Mouse (Mus musculus): ENCODE measurements around the gene Tnks2. TPM values are rescaled to one million over a fixed set of nuclear protein-coding genes. Genes with fewer than 3 reads are reported as not detected.

Tnks2 gene
- polyA plus RNA-seq, 1 experiment: 20.4 TPM

DNA sequence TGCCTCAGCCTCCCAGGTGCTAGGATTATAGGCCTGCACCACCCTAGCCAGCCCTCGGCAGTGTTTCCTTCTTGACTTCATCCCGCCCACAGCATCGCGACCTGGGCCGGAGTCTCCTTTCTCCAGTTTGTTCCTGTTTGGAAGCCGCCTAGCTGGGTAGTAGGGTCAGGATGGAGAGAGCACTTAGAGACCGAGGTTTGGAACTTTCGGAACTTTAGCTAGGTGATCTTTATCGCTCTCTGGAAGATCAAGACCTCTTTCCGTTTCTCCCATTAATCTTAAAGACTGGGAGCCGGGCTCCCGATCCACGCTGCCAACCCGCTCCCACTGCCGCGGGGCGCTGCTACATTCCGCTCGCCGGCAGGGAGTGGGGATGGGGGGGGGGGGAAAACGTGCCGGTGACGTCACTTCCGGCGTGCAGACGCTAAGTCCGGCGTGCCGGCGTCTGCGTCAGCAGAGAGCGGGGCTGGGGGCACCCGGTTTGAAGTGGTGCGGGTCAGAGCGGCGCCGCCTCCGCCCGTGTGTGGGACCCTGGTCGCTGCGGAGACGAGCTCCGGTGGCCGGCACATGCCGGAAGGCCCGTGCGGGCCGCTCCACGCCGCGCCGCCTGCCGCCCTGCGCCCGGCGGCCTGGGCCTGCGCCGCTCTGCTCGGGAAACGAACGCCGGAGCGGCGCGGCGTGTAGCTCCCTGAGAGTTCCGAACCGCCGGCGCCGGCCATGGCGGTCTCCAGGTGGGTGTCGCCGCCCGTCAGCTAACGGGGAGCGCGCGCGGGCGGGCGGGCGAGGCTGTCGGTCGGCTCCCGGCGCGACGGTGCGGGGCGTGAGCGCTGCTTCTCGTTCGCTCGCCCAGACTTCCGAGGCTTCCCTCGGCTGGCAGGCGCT, 91.9 kb downstream of the Tnks2 start, which contains the start of gene Btaf1:
Gene Btaf1, plus strand, starts transcription at position 409 of the 882 bp plus-strand sequence.
- Histone ChIP-seq H3K4me1 (ENCODE audit: control insufficient read depth, insufficient read depth, low read length) (no peaks in the 10 kb centered on the region; the same call in 1 of the 2 replicates), H3K27ac (ENCODE audit: control insufficient read depth, insufficient read depth, low read depth, low read length, poor library complexity) (peak within 1 kb of the TSS; percentile 100), H3K4me3 (replicated peaks; ENCODE audit: control insufficient read depth, low read depth, low read length) (peak within 1 kb of the TSS; percentile 68)
- TF ChIP-seq POLR2A (IDR thresholded peaks at IDR 0.05; ENCODE audit: borderline replicate concordance, control insufficient read depth, low read depth, low read length): peak; percentile 86; the same call in 1 of the 2 replicates
- no peak for TF ChIP-seq CTCF (IDR thresholded peaks at IDR 0.05; ENCODE audit: control insufficient read depth, insufficient read depth, low read length)
- WGBS: under 1% methylated on average over 98 of the region's 98 CpGs

DNA sequence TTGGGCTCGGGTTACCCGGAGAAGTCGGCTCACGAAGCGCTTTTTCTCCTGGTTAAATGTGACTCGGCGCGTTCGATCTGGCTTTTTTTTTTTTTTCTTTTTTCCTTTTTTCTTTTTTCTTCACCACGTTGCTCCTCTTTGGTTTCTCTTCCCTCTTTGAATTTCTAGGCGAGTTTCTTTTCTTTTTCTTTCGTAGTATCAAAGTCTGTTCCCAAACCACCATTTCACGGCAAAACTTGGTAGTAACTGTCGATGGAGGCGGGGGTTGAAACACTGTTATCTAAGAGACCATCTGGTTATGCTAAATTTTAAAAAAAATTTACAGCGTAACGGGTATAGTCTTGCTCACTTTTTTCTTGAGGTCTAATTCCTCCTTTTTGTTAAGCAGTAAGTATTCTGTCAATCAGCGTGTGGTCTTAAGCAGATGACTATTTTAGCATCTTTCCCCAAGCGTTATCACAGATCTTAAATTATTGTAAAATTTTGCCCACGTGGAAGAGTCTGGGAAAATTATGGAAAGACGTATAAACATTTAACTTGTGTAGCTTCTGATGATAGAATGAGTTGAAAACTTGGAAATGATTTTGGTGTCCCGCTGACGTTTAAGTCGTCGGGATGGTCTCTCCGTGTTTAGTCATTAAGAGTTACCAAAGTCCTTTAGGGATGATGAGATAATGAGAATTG, 92.7 kb downstream of the Tnks2 start:
- 1% methylated on average over 26 of the region's 26 CpGs for WGBS
- Histone ChIP-seq H3K4me1 (ENCODE audit: control insufficient read depth, insufficient read depth, low read length) (no peaks in the 10 kb centered on the region; the same call in 1 of the 2 replicates), H3K4me3 (replicated peaks; ENCODE audit: control insufficient read depth, low read depth, low read length) (peak overlapping the region; percentile 68), H3K27ac (ENCODE audit: control insufficient read depth, insufficient read depth, low read depth, low read length, poor library complexity) (peak overlapping the region; percentile 100)
- no peak for TF ChIP-seq POLR2A (IDR thresholded peaks at IDR 0.05; ENCODE audit: borderline replicate concordance, control insufficient read depth, low read depth, low read length)
- no peak for TF ChIP-seq CTCF (IDR thresholded peaks at IDR 0.05; ENCODE audit: control insufficient read depth, insufficient read depth, low read length)

DNA sequence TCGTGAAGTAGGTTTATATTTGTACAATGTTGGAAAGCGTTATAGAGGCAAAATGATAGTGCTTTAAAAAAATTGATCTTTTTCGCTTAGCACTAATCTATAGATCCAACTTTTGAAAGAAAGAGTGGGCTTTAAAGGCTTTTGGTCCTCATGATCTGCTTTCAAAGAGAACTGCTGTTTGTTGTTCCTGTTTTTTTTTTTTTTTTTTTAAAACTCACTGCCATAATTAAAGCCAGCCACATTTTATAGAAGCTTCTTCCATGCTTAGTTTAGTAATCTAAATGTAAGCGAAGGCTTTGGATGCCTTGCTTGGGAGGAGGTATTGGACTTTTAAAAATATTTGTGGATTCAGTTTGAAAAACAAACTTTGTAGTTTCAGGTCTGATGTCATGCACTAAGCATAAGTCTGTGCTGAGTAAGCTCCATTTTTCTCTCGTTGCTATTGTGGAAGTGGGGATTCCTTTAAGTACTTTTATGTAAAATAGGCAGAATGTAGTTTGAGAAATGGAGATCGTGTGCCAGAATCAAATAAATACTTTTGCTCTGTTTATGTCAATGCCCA, 93.8 kb downstream of the Tnks2 start:
- TF ChIP-seq POLR2A (IDR thresholded peaks at IDR 0.05; ENCODE audit: borderline replicate concordance, control insufficient read depth, low read depth, low read length): no peak
- no peak for TF ChIP-seq CTCF (IDR thresholded peaks at IDR 0.05; ENCODE audit: control insufficient read depth, insufficient read depth, low read length)
- 52% methylated on average over 6 of the region's 6 CpGs for WGBS
- Histone ChIP-seq H3K4me1 (ENCODE audit: control insufficient read depth, insufficient read depth, low read length) (no peaks in the 10 kb centered on the region; the same call in 1 of the 2 replicates), H3K27ac (ENCODE audit: control insufficient read depth, insufficient read depth, low read depth, low read length, poor library complexity) (no peak overlapping the region), H3K4me3 (replicated peaks; ENCODE audit: control insufficient read depth, low read depth, low read length) (no peak overlapping the region)

DNA sequence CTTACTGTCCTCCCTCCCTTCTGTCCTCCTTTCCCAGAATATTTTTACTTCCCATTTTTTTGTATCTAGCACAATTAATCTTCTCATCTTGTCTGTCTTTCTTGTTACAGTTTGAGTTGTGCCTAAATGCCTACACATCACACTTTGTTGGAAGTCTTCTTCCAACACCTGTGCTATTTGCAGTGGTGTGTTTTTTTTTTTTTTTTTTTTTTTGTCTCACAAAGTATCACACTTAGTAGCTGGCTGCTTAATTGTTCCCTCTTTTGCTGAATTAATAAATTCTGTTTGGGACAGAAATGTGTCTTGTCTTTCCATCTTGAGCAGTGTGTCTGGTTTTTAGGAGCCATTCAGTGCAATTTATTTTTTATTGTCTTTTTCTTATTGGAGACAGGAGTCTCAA, 95.8 kb downstream of the Tnks2 start:
- no peaks in the 10 kb centered on the region; the same call in 1 of the 2 replicates for H3K4me1 ChIP-seq (ENCODE audit: control insufficient read depth, insufficient read depth, low read length)
- TF ChIP-seq POLR2A (IDR thresholded peaks at IDR 0.05; ENCODE audit: borderline replicate concordance, control insufficient read depth, low read depth, low read length) (no peak), CTCF (IDR thresholded peaks at IDR 0.05; ENCODE audit: control insufficient read depth, insufficient read depth, low read length) (no peak)
- no peak overlapping the region for H3K27ac ChIP-seq (ENCODE audit: control insufficient read depth, insufficient read depth, low read depth, low read length, poor library complexity)

DNA sequence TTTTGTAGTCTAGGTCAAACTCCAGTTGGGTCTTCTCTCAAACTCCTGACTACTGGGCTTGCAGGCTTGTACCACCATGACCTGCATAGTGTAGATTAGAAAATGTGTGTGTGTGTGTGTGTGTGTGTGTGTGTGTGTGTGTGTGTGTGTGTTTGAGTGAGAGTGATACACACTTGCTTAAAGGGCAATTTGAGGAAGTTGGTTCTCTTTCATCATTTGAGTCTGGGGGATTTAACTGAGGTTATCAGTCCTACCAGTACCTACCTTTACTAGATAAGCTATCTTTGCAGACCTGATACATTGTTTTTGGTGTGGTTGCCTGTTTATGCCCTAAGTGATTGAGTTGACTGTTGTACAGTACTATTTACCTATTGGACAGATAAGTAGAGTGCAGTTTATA, 98.1 kb downstream of the Tnks2 start:
- H3K4me1 ChIP-seq (ENCODE audit: control insufficient read depth, insufficient read depth, low read length): no peaks in the 10 kb centered on the region; the same call in 1 of the 2 replicates
- TF ChIP-seq CTCF (IDR thresholded peaks at IDR 0.05; ENCODE audit: control insufficient read depth, insufficient read depth, low read length): no peak
- H3K4me3 ChIP-seq (replicated peaks; ENCODE audit: control insufficient read depth, low read depth, low read length): no peak overlapping the region
- H3K27ac ChIP-seq (ENCODE audit: control insufficient read depth, insufficient read depth, low read depth, low read length, poor library complexity): no peak overlapping the region

More for the DNA sequence above, 95.8 kb downstream of the Tnks2 start:
- no peak overlapping the region for H3K4me3 ChIP-seq (replicated peaks; ENCODE audit: control insufficient read depth, low read depth, low read length)

DNA sequence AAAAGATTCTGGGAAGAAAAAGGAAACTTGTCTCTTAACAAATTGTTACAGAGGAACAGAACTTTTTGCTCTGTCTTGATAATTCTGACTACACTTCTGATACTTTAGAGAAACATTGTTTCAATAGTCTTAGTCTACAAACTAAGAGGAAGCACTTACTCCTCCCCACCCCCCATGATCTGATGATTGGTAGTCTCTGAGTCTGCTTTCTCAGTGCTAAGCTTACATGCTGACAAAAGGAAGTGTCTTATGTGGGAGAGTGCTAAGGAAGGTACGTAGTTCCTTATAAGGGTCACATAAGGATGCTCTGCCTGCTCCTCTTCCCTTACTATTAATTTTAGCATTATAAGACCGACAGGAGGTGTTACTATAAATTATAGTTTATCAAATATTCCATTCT, 98.6 kb downstream of the Tnks2 start:
- no peak overlapping the region for H3K4me3 ChIP-seq (replicated peaks; ENCODE audit: control insufficient read depth, low read depth, low read length)
- TF ChIP-seq CTCF (IDR thresholded peaks at IDR 0.05; ENCODE audit: control insufficient read depth, insufficient read depth, low read length): no peak
- no peak for TF ChIP-seq POLR2A (IDR thresholded peaks at IDR 0.05; ENCODE audit: borderline replicate concordance, control insufficient read depth, low read depth, low read length)
- whole genome bisulfite sequencing: 20% methylated on average over 2 of the region's 2 CpGs
- H3K4me1 ChIP-seq (ENCODE audit: control insufficient read depth, insufficient read depth, low read length): no peaks in the 10 kb centered on the region; the same call in 1 of the 2 replicates
- no peak overlapping the region for H3K27ac ChIP-seq (ENCODE audit: control insufficient read depth, insufficient read depth, low read depth, low read length, poor library complexity)

DNA sequence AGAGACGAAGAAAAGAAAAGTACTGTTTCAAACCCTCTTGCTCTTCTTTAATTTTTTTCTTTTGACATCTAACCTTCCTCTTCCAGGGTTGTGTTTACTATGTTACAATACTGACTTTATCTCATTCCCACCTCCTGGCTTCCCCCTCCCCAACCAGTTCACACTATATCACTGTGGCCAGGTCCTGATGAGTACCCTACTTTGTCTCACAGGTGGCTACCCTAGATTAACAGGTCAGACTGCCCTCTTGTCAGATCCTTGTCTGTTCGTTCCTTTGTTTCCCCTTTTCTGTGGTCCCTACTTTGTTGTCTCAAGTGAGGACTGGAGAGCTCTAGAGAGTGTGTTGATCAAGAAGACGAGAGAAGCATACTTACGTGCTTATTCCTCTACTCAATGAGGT, 102.3 kb downstream of the Tnks2 start:
- Histone ChIP-seq H3K4me3 (replicated peaks; ENCODE audit: control insufficient read depth, low read depth, low read length) (no peak overlapping the region), H3K27ac (ENCODE audit: control insufficient read depth, insufficient read depth, low read depth, low read length, poor library complexity) (no peak overlapping the region), H3K4me1 (ENCODE audit: control insufficient read depth, insufficient read depth, low read length) (no peaks in the 10 kb centered on the region)
- TF ChIP-seq CTCF (IDR thresholded peaks at IDR 0.05; ENCODE audit: control insufficient read depth, insufficient read depth, low read length): no peak
- TF ChIP-seq POLR2A (IDR thresholded peaks at IDR 0.05; ENCODE audit: borderline replicate concordance, control insufficient read depth, low read depth, low read length): no peak
- 67% methylated on average over 4 of the region's 4 CpGs for WGBS

DNA sequence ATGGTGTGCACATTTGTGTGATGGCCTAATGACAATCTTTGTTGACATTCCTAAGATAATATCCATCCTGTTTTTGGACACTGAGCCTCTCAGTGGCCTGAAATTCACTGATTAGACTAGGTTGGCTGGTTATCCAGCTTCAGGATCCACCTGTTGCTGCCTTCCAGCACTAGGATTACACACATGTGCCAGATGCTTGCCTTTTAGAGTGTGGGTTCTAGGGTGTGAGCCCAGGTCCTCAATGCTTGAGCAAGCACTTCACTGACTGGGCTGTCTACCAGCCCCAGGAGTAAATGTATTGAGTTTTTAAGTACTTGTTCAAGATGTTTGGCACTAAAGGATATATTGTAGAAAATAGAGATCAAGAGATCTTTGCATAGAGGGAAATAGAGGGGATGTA, 104.0 kb downstream of the Tnks2 start:
- Histone ChIP-seq H3K27ac (ENCODE audit: control insufficient read depth, insufficient read depth, low read depth, low read length, poor library complexity) (no peak overlapping the region), H3K4me1 (ENCODE audit: control insufficient read depth, insufficient read depth, low read length) (no peaks in the 10 kb centered on the region), H3K4me3 (replicated peaks; ENCODE audit: control insufficient read depth, low read depth, low read length) (no peak overlapping the region)
- TF ChIP-seq POLR2A (IDR thresholded peaks at IDR 0.05; ENCODE audit: borderline replicate concordance, control insufficient read depth, low read depth, low read length) (no peak), CTCF (IDR thresholded peaks at IDR 0.05; ENCODE audit: control insufficient read depth, insufficient read depth, low read length) (no peak)

Data from bone marrow, adult 2 months (tissue).